Mouse (Mus musculus) A20 (cell line): ENCODE results near the gene Zfp729a.
A peak's percentile ranks its signal among the peaks of the same experiment; 100 is the strongest.
"Not testable (repeated sequence)": the region's sequence is repeated elsewhere in the genome, so short reads cannot be mapped to it uniquely, and the experiment has no call there.

ENCODE experiments used
- DNase-seq: peaks from one replicate; pipeline ENCODE4 v3.0.0-alpha.2; 2011; ENCODE audit warnings: low read depth, low spot score

The Zfp729a gene

DNA sequence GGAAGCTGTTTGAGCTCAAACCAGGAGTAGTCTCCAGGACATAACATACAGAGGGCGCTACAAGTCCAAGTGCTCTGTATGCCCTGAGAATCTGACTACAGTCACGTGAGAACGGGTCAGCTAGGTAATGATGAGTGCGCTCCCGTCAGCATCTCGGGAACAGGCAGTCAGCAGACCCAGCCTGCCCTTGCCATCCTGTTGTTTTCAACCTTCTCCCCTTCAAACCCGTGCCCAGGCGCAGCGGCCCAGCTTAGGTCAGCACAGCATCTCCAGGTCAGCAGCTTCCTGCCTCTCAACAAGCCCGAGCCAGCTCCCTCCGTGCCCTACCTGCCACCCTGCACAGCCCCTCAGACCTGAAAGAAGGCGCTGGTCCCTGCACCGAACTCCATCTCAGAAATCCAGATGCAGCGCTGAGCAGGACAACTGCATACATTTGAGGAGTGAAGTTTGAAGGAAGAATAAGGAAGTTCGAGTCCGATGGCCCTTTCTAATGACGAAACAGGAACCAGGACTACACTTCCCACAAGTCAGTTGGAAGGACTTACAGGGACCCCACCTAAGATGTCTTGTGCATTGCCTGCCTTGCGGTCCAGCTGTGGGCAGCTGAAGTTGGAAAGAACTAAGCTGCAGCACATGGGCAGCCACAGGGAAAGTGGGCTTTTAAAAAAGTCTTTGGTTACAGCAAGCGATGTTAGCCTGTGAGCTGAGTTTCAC, at the start of gene Zfp729a, which contains the start of gene Gm49345:
Gene Zfp729a (minus strand): TSS at position 498 of the 714 bp plus-strand sequence.
Gene Gm49345 (minus strand): TSS at position 476 of the 714 bp plus-strand sequence.
- peak; percentile 91 for DNase-seq

- no peak for DNase-seq
Observed at GRCm38 (mm10) chr13:67686971-67687370, 49.4 kb upstream of the Zfp729a start, which contains the start of gene Zfp738. Gene Zfp738, minus strand, starts transcription at chr13:67687071.

- not testable (repeated sequence) for DNase-seq
Observed at GRCm38 (mm10) chr13:67683841-67684240, 46.2 kb upstream of the Zfp729a start.

DNA sequence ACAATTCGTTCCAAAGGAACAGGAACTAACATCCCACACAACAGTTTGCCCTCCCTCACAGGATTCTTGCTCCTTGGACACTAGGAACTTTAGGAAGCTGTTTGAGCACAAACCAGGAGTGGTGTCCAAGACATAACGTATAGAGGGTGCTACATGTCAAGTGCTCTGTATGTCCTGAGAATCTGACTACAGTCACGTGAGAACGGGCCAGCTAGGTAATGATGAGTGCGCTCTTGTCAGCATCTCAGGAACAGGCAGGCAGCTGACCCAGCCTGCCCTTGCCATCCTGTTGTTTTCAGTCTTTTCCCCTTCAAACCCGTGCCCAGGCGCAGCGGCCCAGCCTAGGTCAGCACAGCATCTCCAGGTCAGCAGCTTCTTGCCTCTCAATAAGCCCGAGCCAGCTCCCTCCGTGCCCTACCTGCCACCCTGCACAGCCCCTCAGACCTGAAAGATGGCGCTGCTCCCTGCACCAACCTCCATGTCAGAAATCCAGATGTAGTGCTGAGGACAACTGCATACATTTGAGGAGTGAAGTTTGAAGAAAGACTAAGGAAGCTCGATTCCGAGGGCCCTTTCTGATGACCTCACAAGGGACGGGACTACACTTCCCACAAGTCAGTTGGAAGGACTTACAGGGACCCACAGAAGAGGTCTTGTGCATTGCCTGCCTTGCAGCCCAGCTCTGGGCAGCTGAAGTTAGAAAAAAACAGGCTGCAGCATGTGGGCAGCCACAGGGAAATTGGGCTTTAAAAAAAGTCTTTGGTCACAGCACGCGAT, 45.6 kb upstream of the Zfp729a start:
- peak; percentile 87 for DNase-seq

GRCm38 (mm10) chr13:67674902-67675301, 37.3 kb upstream of the Zfp729a start:
- peak; percentile 41 for DNase-seq

DNA sequence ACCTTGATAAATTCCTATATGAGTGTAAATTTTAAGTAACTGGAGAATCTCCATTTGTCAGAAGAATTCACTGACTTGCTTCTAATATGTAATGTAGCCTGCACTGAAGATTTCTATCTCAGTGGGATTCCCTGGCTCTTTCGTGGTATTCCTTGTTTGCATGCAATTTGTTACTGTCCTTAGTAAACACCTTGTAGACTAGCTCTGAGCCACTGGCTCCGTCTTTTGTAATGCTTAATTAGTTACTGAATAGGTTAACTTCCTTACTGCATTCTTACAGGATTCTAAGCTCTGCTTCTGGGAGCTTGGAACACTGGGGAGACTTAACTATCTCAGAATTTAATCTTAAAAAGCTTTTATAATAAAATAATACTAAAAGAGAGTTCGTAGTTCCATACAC, 14.9 kb upstream of the Zfp729a start:
- DNase-seq = no peak

DNA sequence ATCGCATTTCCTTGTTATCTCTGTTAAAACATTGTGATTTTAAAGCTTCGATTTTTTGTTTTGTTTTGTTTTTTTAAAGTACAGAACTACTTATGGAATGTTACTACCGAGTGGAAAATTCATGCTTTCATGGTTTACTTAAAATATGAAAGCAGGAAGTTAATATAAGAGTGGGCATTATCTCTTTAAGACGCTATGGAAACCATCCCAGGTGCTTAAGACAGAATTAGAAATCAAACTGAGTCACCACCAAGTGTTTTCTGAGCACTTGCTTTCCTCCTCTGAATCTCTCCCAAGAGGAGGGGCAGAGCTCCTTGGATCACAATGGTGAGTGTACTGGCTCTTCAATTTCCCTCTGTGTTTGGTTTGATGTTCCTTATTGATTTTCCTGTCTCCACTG, 27.5 kb downstream of the Zfp729a start:
- peak; percentile 42 for DNase-seq

DNA sequence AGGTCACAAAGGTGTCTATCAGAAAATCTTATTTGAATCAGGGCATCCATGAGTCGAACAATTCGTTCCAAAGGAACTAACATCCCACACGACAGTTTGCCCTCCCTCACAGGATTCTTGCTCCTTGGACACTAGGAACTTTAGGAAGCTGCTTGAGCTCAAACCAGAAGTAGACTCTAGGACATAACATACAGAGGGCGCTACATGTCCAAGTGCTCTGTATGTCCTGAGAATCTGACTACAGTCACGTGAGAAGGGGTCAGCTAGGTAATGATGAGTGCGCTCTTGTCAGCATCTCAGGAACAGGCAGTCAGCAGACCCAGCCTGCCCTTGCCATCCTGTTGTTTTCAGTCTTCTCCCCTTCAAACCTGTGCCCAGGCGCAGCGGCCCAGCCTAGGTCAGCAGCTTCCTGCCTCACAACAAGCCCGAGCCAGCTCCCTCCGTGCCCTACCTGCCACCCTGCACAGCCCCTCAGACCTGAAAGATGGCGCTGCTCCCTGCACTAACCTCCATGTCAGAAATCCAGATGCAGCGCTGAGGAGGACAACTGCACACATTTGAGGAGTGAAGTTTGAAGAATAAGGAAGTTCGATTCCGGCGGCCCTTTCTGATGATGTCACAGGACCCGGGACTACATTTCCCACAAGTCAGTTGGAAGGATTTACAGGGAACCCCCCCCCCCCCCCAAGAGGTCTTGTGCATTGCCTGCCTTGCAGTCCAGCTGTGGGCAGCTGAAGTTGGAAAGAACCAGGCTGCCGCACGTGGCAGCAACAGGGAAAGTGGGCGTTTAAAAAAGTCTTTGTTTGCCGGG, 28.3 kb downstream of the Zfp729a start, which contains the start of gene Zfp729b:
Gene Zfp729b (minus strand): TSS at position 642 of the 811 bp plus-strand sequence.
- DNase-seq = peak; percentile 86

DNA sequence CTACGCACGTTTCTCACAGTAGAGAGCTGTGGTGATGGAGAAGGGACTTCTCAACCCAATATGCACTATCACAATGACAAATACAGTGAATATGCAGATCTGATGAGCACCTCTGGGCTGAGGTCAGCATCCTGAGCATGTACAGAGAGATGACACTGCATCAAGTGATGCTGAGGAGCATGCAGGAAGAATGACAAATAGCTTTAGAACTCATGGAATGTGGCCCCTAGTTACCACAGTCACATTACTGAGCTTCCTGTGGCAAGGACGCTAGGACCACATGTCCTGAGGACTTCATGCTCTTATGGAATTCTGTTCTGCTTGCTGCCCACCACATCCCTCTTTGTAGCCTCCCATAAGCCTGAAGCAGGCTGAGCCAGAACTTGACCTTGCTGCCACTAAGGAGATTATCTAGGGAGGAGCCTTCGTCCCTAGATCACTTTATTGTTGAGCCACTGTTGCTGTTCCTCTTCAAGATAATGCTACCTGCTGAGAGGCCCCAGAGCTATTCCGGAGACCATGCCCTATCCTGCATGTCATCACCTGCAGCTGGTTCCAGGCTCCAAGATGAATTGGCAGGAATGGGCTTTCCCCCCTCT, 64.9 kb downstream of the Zfp729a start:
- no peak for DNase-seq
